Mouse (Mus musculus) heart, embryonic 11.5 days (tissue): Measurements from ENCODE around the gene Slc22a26. TPM values are rescaled to one million over a fixed set of nuclear protein-coding genes. Genes with fewer than 3 reads are reported as not detected.
"Not testable (repeated sequence)": the region's sequence is repeated elsewhere in the genome, so short reads cannot be mapped to it uniquely, and the experiment has no call there.

Source experiments
- ATAC-seq: fragments of 200-750 bp; cut with Nextera tagmentation; replicated peaks from 2 replicates; pipeline ENCODE4 v1.8.0; 2017; ENCODE audit warnings: moderate library complexity; ENCODE audit not compliant: insufficient number of reproducible peaks, low FRiP score, low TSS enrichment
- H3K27ac ChIP-seq: fragments of 300-500 bp; sonication (generic); 2 replicates; pipeline ENCODE4 v1.5.1; 2014; ENCODE audit warnings: mild to moderate bottlenecking, low read depth, low read length
- H3K27me3 ChIP-seq: fragments of 300-500 bp; sonication (generic); 2 replicates; pipeline ENCODE4 v1.6.1; 2014; ENCODE audit warnings: mild to moderate bottlenecking, low read length, mixed read lengths; ENCODE audit not compliant: control insufficient read depth, insufficient read depth
- H3K36me3 ChIP-seq: fragments of 300-500 bp; sonication (generic); 2 replicates; pipeline ENCODE4 v1.6.1; 2014; ENCODE audit warnings: mild to moderate bottlenecking, low read length, moderate library complexity, mixed read lengths; ENCODE audit not compliant: control insufficient read depth, insufficient read depth
- H3K4me1 ChIP-seq: fragments of 300-500 bp; sonication (generic); 2 replicates; pipeline ENCODE4 v1.6.1; 2014; ENCODE audit warnings: low read length; ENCODE audit not compliant: control insufficient read depth, insufficient read depth
- H3K4me2 ChIP-seq: fragments of 300-500 bp; sonication (generic); 2 replicates; pipeline ENCODE4 v1.6.1; 2014; ENCODE audit warnings: mild to moderate bottlenecking, moderate library complexity
- H3K4me3 ChIP-seq: fragments of 300-500 bp; sonication (generic); 2 replicates; pipeline ENCODE4 v1.5.1; 2014; ENCODE audit warnings: low read depth, low read length
- H3K9ac ChIP-seq: fragments of 300-500 bp; sonication (generic); 2 replicates; pipeline ENCODE4 v1.6.1; 2014; ENCODE audit warnings: mild to moderate bottlenecking, low read depth, low read length, moderate library complexity
- H3K9me3 ChIP-seq: fragments of 300-500 bp; sonication (generic); replicated peaks from 2 replicates; pipeline ENCODE4 v1.6.1; 2016; ENCODE audit warnings: low read length; ENCODE audit not compliant: control insufficient read depth
- WGBS: fragments of 180-500 bp; shearing (Covaris S2); extraction: QIAGEN DNeasy Blood & Tissue Kit; methylation state at CpG from one replicate; pipeline ENCODE4 v1.1.7; 2014; ENCODE audit not compliant: insufficient replicate concordance; 5-methylcytosine and 5-hydroxymethylcytosine counted together
- polyA plus RNA-seq: library from polyadenylated mRNA; unstranded; fragments of >200 nt; fragmentation: Nextera tagmentation; extraction: Ambion mirVana; gene quantifications from 2 replicates; pipeline ENCODE4 v1.2.1, GENCODE M21; 2014

Gene Slc22a26
- not detected in 2 replicates for polyA plus RNA-seq

GRCm38 (mm10) chr19:7802571-7802970, at the start of gene Slc22a26:
TSS of gene Slc22a26 (minus strand) at chr19:7802667.
- H3K36me3 ChIP-seq: no peaks in the 10 kb centered on the region
- H3K4me2 ChIP-seq: no peak within 1 kb of the TSS
- 76% methylated on average over 1 of the region's 1 CpGs for WGBS
- no peaks in the 10 kb centered on the region for H3K9me3 ChIP-seq
- no peak for ATAC-seq
- no peak within 1 kb of the TSS for H3K4me3 ChIP-seq
- H3K27me3 ChIP-seq: no peaks in the 10 kb centered on the region
- no peak within 1 kb of the TSS for H3K9ac ChIP-seq
- no peak within 1 kb of the TSS for H3K27ac ChIP-seq
- no peaks in the 10 kb centered on the region for H3K4me1 ChIP-seq

GRCm38 (mm10) chr19:7829851-7830250, 27.4 kb upstream of the Slc22a26 start:
- WGBS: 62% methylated on average over 2 of the region's 2 CpGs
- no peak overlapping the region for H3K4me3 ChIP-seq
- no peak overlapping the region for H3K4me2 ChIP-seq
- no peak for ATAC-seq
- no peaks in the 10 kb centered on the region for H3K4me1 ChIP-seq
- H3K36me3 ChIP-seq: no peaks in the 10 kb centered on the region
- H3K27ac ChIP-seq: no peak overlapping the region
- no peaks in the 10 kb centered on the region for H3K27me3 ChIP-seq
- H3K9ac ChIP-seq: no peak overlapping the region
- no peaks in the 10 kb centered on the region for H3K9me3 ChIP-seq

GRCm38 (mm10) chr19:7790571-7790970, 11.9 kb downstream of the Slc22a26 start:
- no peak overlapping the region for H3K27ac ChIP-seq
- H3K4me2 ChIP-seq: no peak overlapping the region
- no peaks in the 10 kb centered on the region for H3K27me3 ChIP-seq
- no peak overlapping the region for H3K9ac ChIP-seq
- no peak for ATAC-seq
- no peak overlapping the region for H3K4me3 ChIP-seq
- WGBS: 86% methylated on average over 1 of the region's 1 CpGs
- no peaks in the 10 kb centered on the region for H3K4me1 ChIP-seq
- H3K9me3 ChIP-seq: no peaks in the 10 kb centered on the region
- no peaks in the 10 kb centered on the region for H3K36me3 ChIP-seq

- WGBS: 68% methylated on average over 4 of the region's 4 CpGs
- no peak overlapping the region for H3K9ac ChIP-seq
- H3K27ac ChIP-seq: no peak overlapping the region
- H3K9me3 ChIP-seq: no peaks in the 10 kb centered on the region
- no peaks in the 10 kb centered on the region for H3K27me3 ChIP-seq
- H3K4me1 ChIP-seq: no peaks in the 10 kb centered on the region
- H3K4me2 ChIP-seq: no peak overlapping the region
- no peak for ATAC-seq
- H3K36me3 ChIP-seq: no peaks in the 10 kb centered on the region
- no peak overlapping the region for H3K4me3 ChIP-seq
These were observed 27.2 kb downstream of the Slc22a26 start for GRCm38 (mm10) chr19:7775306-7775705.

GRCm38 (mm10) chr19:7766124-7766523, 36.3 kb downstream of the Slc22a26 start:
- Histone ChIP-seq H3K4me3 (no peak overlapping the region), H3K4me2 (no peak overlapping the region), H3K9me3 (no peaks in the 10 kb centered on the region), H3K27me3 (no peaks in the 10 kb centered on the region), H3K36me3 (no peaks in the 10 kb centered on the region), H3K27ac (no peak overlapping the region), H3K9ac (no peak overlapping the region), H3K4me1 (no peaks in the 10 kb centered on the region)
- ATAC-seq: no peak
- 79% methylated on average over 2 of the region's 2 CpGs for WGBS

- no peaks in the 10 kb centered on the region for H3K36me3 ChIP-seq
- no peak for ATAC-seq
- no peak overlapping the region for H3K4me3 ChIP-seq
- no peaks in the 10 kb centered on the region for H3K9me3 ChIP-seq
- WGBS: 73% methylated on average over 3 of the region's 3 CpGs
- no peak overlapping the region for H3K4me2 ChIP-seq
- no peak overlapping the region for H3K9ac ChIP-seq
- H3K4me1 ChIP-seq: no peaks in the 10 kb centered on the region
- no peak overlapping the region for H3K27ac ChIP-seq
- H3K27me3 ChIP-seq: no peaks in the 10 kb centered on the region
These were observed 36.9 kb downstream of the Slc22a26 start for GRCm38 (mm10) chr19:7765599-7765998.

- H3K27me3 ChIP-seq, ATAC-seq, H3K27ac ChIP-seq, H3K4me3 ChIP-seq, H3K9ac ChIP-seq, H3K9me3 ChIP-seq, H3K4me2 ChIP-seq, H3K36me3 ChIP-seq, H3K4me1 ChIP-seq: not testable (repeated sequence)
- WGBS: 64% methylated on average over 13 of the region's 13 CpGs
These were observed 49.1 kb downstream of the Slc22a26 start for GRCm38 (mm10) chr19:7753371-7753770.

Other genes starting within 250 kb of the Slc22a26 start
- gene Pla2g16, start 245.2 kb downstream of the Slc22a26 start, polyA plus RNA-seq: 42.5 and 46.7 TPM in 2 replicates
- gene Lgals12, start 195.5 kb downstream of the Slc22a26 start, polyA plus RNA-seq: not detected in 2 replicates
- not detected in 2 replicates for gene Hrasls5, start 190.1 kb downstream of the Slc22a26 start, polyA plus RNA-seq
- gene Slc22a19, start 91.4 kb downstream of the Slc22a26 start, polyA plus RNA-seq: not detected in 2 replicates
- gene Slc22a27, start 163.4 kb upstream of the Slc22a26 start, polyA plus RNA-seq: not detected in 2 replicates